Mouse (Mus musculus) Patski (cell line): ENCODE data around the gene Itgb4. TPM values are rescaled to one million over a fixed set of nuclear protein-coding genes. Genes with fewer than 3 reads are reported as not detected.

Experiments used
- ATAC-seq: fragments of 100-300 bp; one replicate; pipeline ENCODE4 v1.8.0; 2021
- CTCF ChIA-PET: fragments of 350-600 bp; sonication (Branson Sonifier 250); formaldehyde crosslinking; loops from one replicate; lab custom pipeline; 2022; ENCODE audit warnings: inconsistent platforms; lab: Charles Lee
- POLR2A ChIA-PET: fragments of 350-600 bp; sonication (Branson Sonifier 250); formaldehyde crosslinking; loops from one replicate; lab custom pipeline; 2022; ENCODE audit warnings: antibody characterized with exemption, inconsistent platforms; lab: Charles Lee
- DNase-seq: peaks from one replicate; pipeline ENCODE4 v3.0.0-alpha.2; 2011; ENCODE audit warnings: low read depth, low spot score
- H3K27me3 ChIP-seq: fragments of 371-371 bp; one replicate; pipeline ENCODE4 v1.5.1; 2021
- CTCF ChIP-seq: fragments of 100-300 bp; IDR thresholded peaks from one replicate; pipeline ENCODE4 v1.5.1; 2021
- in situ Hi-C: fragments of 300-500 bp; cut with MboI; formaldehyde crosslinking; loops from 3 replicates; pipeline ENCODE4 v1.11.1; 2018; ENCODE audit warnings: low pct_unique_long_range_greater_than_20kb, mixed read lengths
- polyA plus RNA-seq: library from polyadenylated mRNA; unstranded; gene quantifications from one replicate; pipeline ENCODE4 v1.2.3, GENCODE M21; 2021

Gene Itgb4
- polyA plus RNA-seq, 1 experiment from 2014 or later, result 0.06 TPM

GRCm38 (mm10) chr11:115968731-115969405 is 5.6 kb upstream of the Itgb4 start:
- ATAC-seq, result no peak
- CTCF ChIA-PET, result no interaction called here
- no peak for TF ChIP-seq CTCF
- in situ Hi-C loops, result no loop called here
- no peak for DNase-seq
- no peaks in the 10 kb centered on the region for H3K27me3 ChIP-seq
- POLR2A ChIA-PET, result no interaction called here

GRCm38 (mm10) chr11:115970006-115970673 is 4.4 kb upstream of the Itgb4 start:
- ATAC-seq, result peak; percentile 31
- CTCF ChIA-PET, result interaction anchor here (1.4 to 1.8 kb wide), 3 partner anchors 10 to 26 kb away, joined by 3 to 5 read pairs (median 3); no protein-coding TSS in a partner anchor
- in situ Hi-C loops, result no loop called here
- no peak for TF ChIP-seq CTCF
- no peaks in the 10 kb centered on the region for H3K27me3 ChIP-seq
- DNase-seq, result peak; percentile 81
- POLR2A ChIA-PET, result interaction anchor here (0.7 kb wide), 1 partner anchor 16 kb away, joined by 3 read pairs; no protein-coding TSS in a partner anchor

DNA sequence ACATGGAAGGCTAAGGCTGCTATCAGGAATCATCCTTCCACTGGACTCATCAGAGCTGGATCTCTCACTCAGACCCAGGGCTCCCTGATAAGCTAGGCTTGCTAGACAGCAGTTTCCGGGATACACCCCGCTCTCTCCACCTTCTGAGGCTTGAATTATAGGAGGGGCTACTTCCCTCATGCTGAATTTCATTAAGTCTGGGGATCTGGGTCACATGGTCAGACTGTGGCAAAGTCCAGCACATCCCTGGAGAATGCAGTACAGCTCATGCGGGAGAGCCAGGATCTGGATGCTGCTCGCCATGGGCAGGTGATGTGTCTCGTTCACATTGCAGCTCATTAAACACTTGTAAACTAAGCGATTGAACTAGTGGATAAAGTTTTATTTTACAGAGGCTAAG is 3.5 kb upstream of the Itgb4 start:
- H3K27me3 ChIP-seq, result no peaks in the 10 kb centered on the region
- CTCF ChIA-PET, result interaction anchor here (1.3 to 1.8 kb wide), 4 partner anchors 9 to 31 kb away, joined by 3 to 6 read pairs (median 4); no protein-coding TSS in a partner anchor
- no peak for TF ChIP-seq CTCF
- peak; percentile 68 for DNase-seq
- in situ Hi-C loops, result no loop called here
- peak; percentile 36 for ATAC-seq
- POLR2A ChIA-PET, result no interaction called here

DNA sequence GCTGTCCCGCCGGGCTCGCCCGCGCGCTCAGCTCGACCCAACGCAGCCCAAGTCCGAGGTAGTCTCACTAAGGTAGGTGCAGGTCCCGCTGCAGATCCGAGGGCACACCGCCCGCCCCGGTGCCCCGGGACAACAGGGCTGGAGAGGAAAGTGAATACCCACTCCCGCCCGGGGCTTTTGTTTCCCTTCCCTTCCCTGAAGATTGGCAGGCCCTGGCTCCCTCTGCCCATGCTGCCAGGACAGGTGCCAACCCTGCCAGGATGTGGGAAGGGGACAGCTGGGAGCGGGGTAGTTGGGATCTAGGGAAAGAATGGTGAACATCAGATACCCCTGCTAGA is 543 bp downstream of the Itgb4 start:
- ChIA-PET POLR2A (interaction anchor here (0.5 kb wide), 1 partner anchor 146 kb away, joined by 4 read pairs; no protein-coding TSS in a partner anchor), CTCF (no interaction called here)
- ATAC-seq (no peak), DNase-seq (no peak)
- no peak for TF ChIP-seq CTCF
- no peaks in the 10 kb centered on the region for H3K27me3 ChIP-seq
- in situ Hi-C loops, result no loop called here

DNA sequence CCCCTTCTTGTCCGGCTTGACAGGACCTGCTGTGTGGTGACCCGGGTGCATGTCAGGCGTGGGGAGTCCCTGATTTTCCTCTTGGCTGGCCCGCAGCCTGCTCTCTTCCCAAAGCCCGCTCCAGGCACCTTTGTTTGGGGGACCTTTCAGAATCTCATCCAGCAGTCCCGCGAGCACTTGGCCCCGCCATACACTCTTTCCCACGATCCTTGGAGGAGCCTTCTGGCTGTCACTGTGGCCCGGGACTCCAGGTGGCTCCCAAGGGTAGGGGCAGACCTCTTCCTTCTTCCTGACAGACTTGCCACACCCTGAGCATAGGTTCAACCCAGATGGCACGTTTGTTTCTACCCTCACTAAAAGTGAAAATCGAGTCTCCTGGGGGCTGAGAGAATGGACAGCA is 1.0 kb downstream of the Itgb4 start:
- DNase-seq, result no peak
- ChIA-PET POLR2A (no interaction called here), CTCF (no interaction called here)
- no peak for ATAC-seq
- in situ Hi-C loops, result no loop called here
- H3K27me3 ChIP-seq, result no peaks in the 10 kb centered on the region
- TF ChIP-seq CTCF, result no peak

DNA sequence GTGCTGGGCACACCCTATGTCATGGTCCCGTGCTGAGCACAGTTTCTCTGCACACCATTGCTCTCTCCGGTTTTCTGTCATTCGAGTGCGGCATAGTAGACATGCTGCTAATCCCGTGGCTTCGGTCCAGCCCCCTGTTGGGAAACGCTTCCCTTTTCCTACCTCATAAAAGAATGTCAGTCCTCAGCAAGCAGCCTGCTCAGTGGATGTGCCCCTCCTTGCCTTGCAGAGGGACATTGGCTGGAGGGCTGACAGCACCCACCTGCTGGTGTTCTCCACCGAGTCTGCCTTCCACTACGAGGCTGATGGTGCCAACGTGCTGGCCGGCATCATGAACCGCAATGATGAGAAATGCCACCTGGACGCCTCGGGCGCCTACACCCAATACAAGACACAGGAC is 8.0 kb downstream of the Itgb4 start:
- no peak for ATAC-seq
- ChIA-PET POLR2A (no interaction called here), CTCF (no interaction called here)
- in situ Hi-C loops, result no loop called here
- no peak for TF ChIP-seq CTCF
- no peak for DNase-seq
- no peaks in the 10 kb centered on the region for H3K27me3 ChIP-seq

- in situ Hi-C loops, result no loop called here
- CTCF ChIA-PET, result no interaction called here
- DNase-seq, result no peak
- no peaks in the 10 kb centered on the region for H3K27me3 ChIP-seq
- no peak for TF ChIP-seq CTCF
- ATAC-seq, result no peak
- POLR2A ChIA-PET, result no interaction called here
These were observed 8.8 kb downstream of the Itgb4 start for GRCm38 (mm10) chr11:115983291-115983690.

DNA sequence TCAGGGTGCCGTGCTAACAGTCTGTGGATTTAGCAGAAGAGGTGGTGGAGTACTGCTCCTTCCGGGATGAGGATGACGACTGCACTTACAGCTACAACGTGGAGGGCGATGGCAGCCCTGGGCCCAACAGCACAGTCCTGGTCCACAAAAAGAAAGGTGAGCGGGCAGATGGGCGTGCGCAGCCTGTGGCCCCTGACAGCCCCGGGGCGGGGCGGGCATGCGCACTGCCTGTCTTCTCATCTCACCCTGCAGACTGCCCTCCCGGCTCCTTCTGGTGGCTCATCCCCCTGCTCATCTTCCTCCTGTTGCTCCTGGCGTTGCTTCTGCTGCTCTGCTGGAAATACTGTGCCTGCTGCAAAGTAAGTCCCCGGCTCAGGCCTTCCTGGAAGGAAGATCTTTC is 15.2 kb downstream of the Itgb4 start:
- ChIA-PET POLR2A (no interaction called here), CTCF (no interaction called here)
- DNase-seq, result no peak
- no peaks in the 10 kb centered on the region for H3K27me3 ChIP-seq
- ATAC-seq, result no peak
- in situ Hi-C loops, result no loop called here
- TF ChIP-seq CTCF, result no peak

DNA sequence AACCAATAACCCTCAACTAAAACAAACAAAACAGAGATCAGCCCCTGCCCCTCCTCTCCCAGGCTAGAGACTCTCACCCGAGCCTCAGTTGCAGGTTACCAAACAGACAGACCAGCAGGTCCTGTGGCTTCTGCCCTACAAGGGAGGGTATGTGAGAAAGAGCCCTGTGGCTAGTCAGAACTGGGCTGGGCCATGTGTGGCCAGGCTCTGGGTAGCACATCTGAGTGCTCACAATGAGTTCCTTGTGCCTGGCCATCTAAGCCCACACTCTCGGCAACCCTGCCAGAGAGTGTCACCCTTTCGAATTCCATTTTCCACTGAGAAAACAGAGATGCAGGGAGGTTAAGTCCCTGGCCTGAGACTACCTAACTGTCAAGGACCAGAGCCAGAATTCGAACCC is 17.6 kb downstream of the Itgb4 start:
- TF ChIP-seq CTCF, result no peak
- in situ Hi-C loops, result no loop called here
- ATAC-seq (no peak), DNase-seq (no peak)
- ChIA-PET CTCF (interaction anchor here (1.5 kb wide), 1 partner anchor 50 kb away, joined by 3 read pairs; no protein-coding TSS in a partner anchor), POLR2A (no interaction called here)
- no peaks in the 10 kb centered on the region for H3K27me3 ChIP-seq

DNA sequence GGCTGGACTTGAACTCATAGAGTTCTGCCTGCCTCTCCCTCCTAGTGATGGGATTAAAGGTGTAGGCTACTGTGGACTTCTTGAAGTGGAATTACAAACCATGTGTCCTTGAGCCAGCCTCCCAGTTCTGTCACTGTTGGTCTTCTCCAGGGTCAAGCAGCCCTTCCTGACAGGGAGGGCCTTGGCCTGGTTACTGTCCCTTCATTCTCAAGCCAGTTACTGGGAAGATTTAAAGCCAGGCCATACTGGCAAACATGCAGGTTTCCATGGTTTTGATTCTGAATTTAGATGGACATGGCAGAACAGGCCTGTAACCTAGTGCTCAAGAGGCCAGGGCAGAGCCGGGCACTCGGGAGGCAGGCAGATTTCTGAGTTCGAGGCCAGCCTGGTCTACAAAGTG is 20.7 kb downstream of the Itgb4 start:
- ATAC-seq (no peak), DNase-seq (no peak)
- no peak for TF ChIP-seq CTCF
- in situ Hi-C loops, result loop anchor here (5.0 kb wide), 1 partner anchor 58 kb away; no protein-coding TSS in a partner anchor
- ChIA-PET CTCF (interaction anchor here (1.0 kb wide), 1 partner anchor 56 kb away, joined by 3 read pairs; no protein-coding TSS in a partner anchor), POLR2A (no interaction called here)
- H3K27me3 ChIP-seq, result no peaks in the 10 kb centered on the region

DNA sequence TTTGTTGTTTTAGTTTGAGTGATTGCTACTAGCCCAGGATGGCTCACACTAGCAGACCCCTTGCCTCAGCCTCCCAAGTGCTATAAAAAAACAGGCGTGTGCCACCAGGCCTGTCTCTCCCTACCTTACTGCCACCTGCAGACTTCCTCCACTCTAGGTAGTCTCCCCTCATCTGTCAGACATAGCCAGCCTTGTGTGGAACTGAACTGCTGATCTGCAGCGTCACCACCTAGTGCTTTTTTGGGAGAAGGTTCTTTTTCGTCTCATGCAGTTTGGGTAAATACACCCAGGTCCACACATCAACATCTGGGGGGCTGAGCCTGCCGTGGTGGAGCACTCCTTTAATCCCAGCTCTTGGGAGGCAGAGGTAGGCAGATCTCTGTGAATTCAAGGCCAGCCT is 22.5 kb downstream of the Itgb4 start:
- ATAC-seq (no peak), DNase-seq (no peak)
- in situ Hi-C loops, result loop anchor here (5.0 kb wide), 1 partner anchor 60 kb away; no protein-coding TSS in a partner anchor
- ChIA-PET POLR2A (no interaction called here), CTCF (interaction anchor here (0.8 to 2.0 kb wide), 2 partner anchors 55 to 58 kb away, joined by 3 to 8 read pairs; no protein-coding TSS in a partner anchor)
- H3K27me3 ChIP-seq, result no peaks in the 10 kb centered on the region
- no peak for TF ChIP-seq CTCF
